In genomic region chr4:97774446-97774950, GRCm38 (mm10) we compare ENCODE assay signal across 9 mouse cellular contexts. TPM values are rescaled to one million over a fixed set of nuclear protein-coding genes. Genes with fewer than 3 reads are reported as not detected.
A peak's percentile ranks its signal among the peaks of the same experiment; 100 is the strongest.
DNase-seq lines count a peak whose midpoint lies in the region; ATAC-seq and TF ChIP-seq lines count a peak whose summit lies in the region.
"Had no signal": no experiment of that assay in that cellular context is flagged by ENCODE, and none has a peak within 500 bp of the region (broad histone marks: within the 10 kb centered on the region; RNA-seq: fewer than 3 reads in every experiment).

No protein-coding gene starts in this region.

- H3K27ac ChIP-seq in embryonic fibroblast, embryonic 13.5 days (ENCODE audit: insufficient read depth, low read length), result peak overlapping the region; percentile 77
- H3K27ac ChIP-seq in intestine, embryonic 15.5 days, result peak overlapping the region; percentile 82
- H3K27ac ChIP-seq in neural tube, embryonic 12.5 days, result peak overlapping the region; percentile 15; the same call in 1 of the 2 replicates

- TF ChIP-seq POLR2A in embryonic fibroblast, embryonic 13.5 days (IDR thresholded peaks at IDR 0.05; ENCODE audit: low read depth, low read length), result no peak

- peaks cover 2% of the 10 kb centered on the region; the same call in 1 of the 2 replicates for H3K4me1 ChIP-seq in embryonic fibroblast, embryonic 13.5 days (ENCODE audit: control insufficient read depth, insufficient read depth, low read length)
- H3K4me1 ChIP-seq in intestine, embryonic 15.5 days (replicated peaks), result peaks cover 5% of the 10 kb centered on the region
- peaks cover 16% of the 10 kb centered on the region; the same call in 1 of the 2 replicates for H3K4me1 ChIP-seq in neural tube, embryonic 12.5 days

- H3K9ac ChIP-seq in intestine, embryonic 15.5 days, result no peak overlapping the region
- H3K9ac ChIP-seq in neural tube, embryonic 12.5 days, result no peak overlapping the region

- peak overlapping the region; percentile 83 for H3K4me2 ChIP-seq in intestine, embryonic 15.5 days (replicated peaks)
- peak overlapping the region; percentile 80 for H3K4me2 ChIP-seq in neural tube, embryonic 12.5 days (replicated peaks)

- peak; percentile 34 for DNase-seq in kidney, postnatal 10 days
- no peak for DNase-seq in kidney, adult 11 months
- no peak for DNase-seq in testis, postnatal 10 days (ENCODE audit: low spot score)
- DNase-seq in left cerebral cortex, adult 11 months (ENCODE audit: low spot score), result no peak
- no peak for DNase-seq in layer of hippocampus, postnatal 14 days (ENCODE audit: low spot score in 2 of 2)

- no peaks in the 10 kb centered on the region for H3K27me3 ChIP-seq in intestine, embryonic 15.5 days (replicated peaks)
- H3K27me3 ChIP-seq in neural tube, embryonic 12.5 days (replicated peaks), result 0 out of 2 replicates have a peak, but pooled peaks cover 2% of the 10 kb centered on the region

- H3K9me3 ChIP-seq in intestine, embryonic 15.5 days, result no peaks in the 10 kb centered on the region
- H3K9me3 ChIP-seq in neural tube, embryonic 12.5 days, result no peaks in the 10 kb centered on the region

- 16% methylated on average over 4 of the region's 4 CpGs for WGBS in intestine, embryonic 15.5 days
- WGBS in neural tube, embryonic 12.5 days, result 17% methylated on average over 4 of the region's 4 CpGs

- H3K4me3 ChIP-seq in embryonic fibroblast, embryonic 13.5 days (ENCODE audit: insufficient read depth, low read length), result no peak overlapping the region
- H3K4me3 ChIP-seq in intestine, embryonic 15.5 days (replicated peaks), result peak overlapping the region; percentile 26
- H3K4me3 ChIP-seq in neural tube, embryonic 12.5 days, result no peak overlapping the region

- TF ChIP-seq CTCF in embryonic fibroblast, embryonic 13.5 days (IDR thresholded peaks at IDR 0.05; ENCODE audit: borderline replicate concordance, insufficient read depth, low read length), result no peak

- no peak for ATAC-seq in intestine, embryonic 15.5 days
- no peak for ATAC-seq in neural tube, embryonic 12.5 days (ENCODE audit: low FRiP score, low read depth)

- no peaks in the 10 kb centered on the region for H3K36me3 ChIP-seq in intestine, embryonic 15.5 days
- no peaks in the 10 kb centered on the region for H3K36me3 ChIP-seq in neural tube, embryonic 12.5 days

RNA-seq across cellular contexts. Expression of gene Nfia, which starts 2.0 kb away (rescaled TPM):
- 22.0 and 53.0 TPM in 2 replicates for polyA plus RNA-seq in embryonic fibroblast, embryonic 13.5 days (2011; ENCODE audit: insufficient read length, low read depth, missing spikeins)
- 30.2 and 37.3 TPM in 2 replicates for polyA plus RNA-seq in intestine, embryonic 15.5 days (2015; fragmentation: Nextera tagmentation; extraction: Ambion mirVana)
- polyA plus RNA-seq in neural tube, embryonic 12.5 days (2016; fragmentation: Nextera tagmentation; extraction: Ambion mirVana), result 42.4 and 47.8 TPM in 2 replicates
- 100 to 1,000 TPM; 131 to 132 TPM for total RNA-seq in layer of hippocampus, postnatal 14 days (2021)

RNA-seq across cellular contexts. Expression of gene E130114P18Rik, which starts 3.4 kb away (rescaled TPM):
- polyA plus RNA-seq in embryonic fibroblast, embryonic 13.5 days (2011; ENCODE audit: insufficient read length, low read depth, missing spikeins), result 0.77 TPM in 1 of 2 replicates, not detected in the other
- 2.5 and 3.9 TPM in 2 replicates for polyA plus RNA-seq in intestine, embryonic 15.5 days (2015; fragmentation: Nextera tagmentation; extraction: Ambion mirVana)
- 17.3 and 20.4 TPM in 2 replicates for polyA plus RNA-seq in neural tube, embryonic 12.5 days (2016; fragmentation: Nextera tagmentation; extraction: Ambion mirVana)
- total RNA-seq in layer of hippocampus, postnatal 14 days (2021), result 10 to 100 TPM in 1 of 2 experiments, 1 to 10 TPM in 1; 8.4 to 11.7 TPM
- polyA plus RNA-seq: erythroblast, embryonic 14.5 days had no signal

Comparison
In these comparisons a context has a peak if more than half of its experiments do, and no peak if none do; other contexts are left out.
1. H3K27ac ChIP-seq: peak in every context shown above with its lines; median percentile 82 in intestine, embryonic 15.5 days; 77 in embryonic fibroblast, embryonic 13.5 days; 15 in neural tube, embryonic 12.5 days.